Mouse (Mus musculus) megakaryocyte-erythroid progenitor cell, adult 5-6 weeks (primary cell): ENCODE measurements around the gene Mdk. TPM values are rescaled to one million over a fixed set of nuclear protein-coding genes. Genes with fewer than 3 reads are reported as not detected.

Experiments
- ATAC-seq: replicated peaks from 2 replicates; pipeline ENCODE4 v1.8.0; 2016; ENCODE audit warnings: mild to moderate bottlenecking, inconsistent platforms; ENCODE audit not compliant: severe bottlenecking, poor library complexity, low FRiP score, low TSS enrichment
- total RNA-seq, 2 experiments: library from RNA; stranded (forward) in 1 of 2; stranded (reverse) in 1 of 2; fragments of 200-1000, 215-1000 nt in 1 of 2; fragments of >200 nt in 1 of 2; fragmentation: Nextera tagmentation in 1 of 2; gene quantifications; 2 replicates each; pipeline ENCODE4 v1.2.3; 2014 to 2017

Mdk gene
- total RNA-seq (2014; fragmentation: Nextera tagmentation) (2.1 TPM in 1 of 2 replicates, not detected in the other), total RNA-seq (2017) (0.75 TPM in 1 of 2 replicates, not detected in the other)

GRCm38 (mm10) chr2:91932160-91932711, at the start of gene Mdk:
TSS of gene Mdk (minus strand) at chr2:91932297.
- ATAC-seq: no peak

GRCm38 (mm10) chr2:91980830-91981229, 48.7 kb upstream of the Mdk start:
- no peak for ATAC-seq

GRCm38 (mm10) chr2:91980245-91980644, 48.1 kb upstream of the Mdk start:
- ATAC-seq: no peak

GRCm38 (mm10) chr2:91978547-91978946, 46.5 kb upstream of the Mdk start:
- ATAC-seq: no peak

GRCm38 (mm10) chr2:91977960-91978359, 45.9 kb upstream of the Mdk start:
- no peak for ATAC-seq

GRCm38 (mm10) chr2:91975581-91976541, 43.8 kb upstream of the Mdk start, which contains the start of gene Dgkz:
TSS of gene Dgkz (minus strand) at chr2:91975864.
- ATAC-seq: no peak

- no peak for ATAC-seq
Measured at GRCm38 (mm10) chr2:91973416-91974135, 41.5 kb upstream of the Mdk start.

GRCm38 (mm10) chr2:91972121-91972566, 40.0 kb upstream of the Mdk start:
- no peak for ATAC-seq

GRCm38 (mm10) chr2:91971231-91972097, 39.4 kb upstream of the Mdk start:
- no peak for ATAC-seq

- ATAC-seq: no peak
Measured at GRCm38 (mm10) chr2:91967962-91968361, 35.9 kb upstream of the Mdk start.

GRCm38 (mm10) chr2:91966367-91966766, 34.3 kb upstream of the Mdk start:
- ATAC-seq: no peak

GRCm38 (mm10) chr2:91965417-91965816, 33.3 kb upstream of the Mdk start:
- no peak for ATAC-seq

- no peak for ATAC-seq
Measured at GRCm38 (mm10) chr2:91964610-91965204, 32.6 kb upstream of the Mdk start.

GRCm38 (mm10) chr2:91963443-91963932, 31.4 kb upstream of the Mdk start:
- peak; percentile 72 for ATAC-seq

- ATAC-seq: peak; percentile 11
Measured at GRCm38 (mm10) chr2:91962864-91963401, 30.8 kb upstream of the Mdk start.

GRCm38 (mm10) chr2:91961901-91962761, 30.0 kb upstream of the Mdk start:
- ATAC-seq: no peak

GRCm38 (mm10) chr2:91960459-91960858, 28.4 kb upstream of the Mdk start:
- no peak for ATAC-seq
